Mouse (Mus musculus) kidney, adult 2 months (tissue): Measurements from ENCODE around the gene Lbhd2.

ENCODE experiments used
- CTCF ChIP-seq: fragments of 200-500 bp; conservative IDR thresholded peaks from 2 replicates; pipeline ENCODE4 v1.5.1; 2011; ENCODE audit warnings: low read depth, mild to moderate bottlenecking, control low read depth, low read length, moderate library complexity, mixed read lengths; ENCODE audit not compliant: insufficient read depth, insufficient read length
- POLR2A ChIP-seq: fragments of 200-500 bp; IDR thresholded peaks from one replicate; pipeline ENCODE4 v1.6.1; 2011; ENCODE audit warnings: low read depth, low read length, control low read depth

DNA sequence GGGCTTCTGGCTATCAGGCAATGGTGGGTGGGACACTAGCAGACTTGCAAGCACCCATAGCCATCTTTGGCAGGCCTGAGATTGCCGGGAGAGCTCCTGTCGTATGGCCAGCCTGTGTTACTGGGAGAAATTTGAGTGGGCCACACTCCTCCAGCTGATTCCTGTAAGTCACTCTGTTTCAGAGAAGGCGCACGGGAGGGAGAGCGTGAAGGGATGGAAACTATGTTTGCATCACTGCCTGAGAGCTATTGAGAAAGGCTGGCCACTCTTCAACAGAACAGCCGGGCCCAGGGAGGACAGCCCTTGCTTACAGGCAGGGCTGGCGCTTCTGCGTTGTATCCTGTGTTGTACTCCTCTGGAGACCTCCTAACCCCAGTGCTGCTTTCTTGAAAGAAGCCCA is 30.0 kb downstream of the Lbhd2 start:
- TF ChIP-seq CTCF, result no peak
- TF ChIP-seq POLR2A, result no peak
